Mouse (Mus musculus): ENCODE results near the gene Pgm2l1.

- TF ChIP-seq CTCF (IDR thresholded peaks at IDR 0.05; ENCODE audit: low read depth) (no peak), EP300 (IDR thresholded peaks at IDR 0.05; ENCODE audit: low read depth) (no peak)
Measured at GRCm38 (mm10) chr7:100181176-100181575, 46.0 kb upstream of the Pgm2l1 start.
